Mouse (Mus musculus): ENCODE results near the gene Asb8. TPM values are rescaled to one million over a fixed set of nuclear protein-coding genes. Genes with fewer than 3 reads are reported as not detected.

Asb8 gene
- polyA plus RNA-seq, 1 experiment: 4.3 TPM

GRCm38 (mm10) chr15:98173821-98174220, 8.4 kb upstream of the Asb8 start:
- Histone ChIP-seq H3K9me3 (no peaks in the 10 kb centered on the region), H3K27me3 (replicated peaks) (peaks cover 60% of the 10 kb centered on the region), H3K4me1 (peaks cover 5% of the 10 kb centered on the region; the same call in 1 of the 2 replicates), H3K36me3 (replicated peaks; ENCODE audit: low read length) (no peaks in the 10 kb centered on the region), H3K4me3 (replicated peaks) (no peak overlapping the region)
- no peak for TF ChIP-seq FLI1 (IDR thresholded peaks at IDR 0.05; ENCODE audit: low read length)
- no peak for TF ChIP-seq GATA1 (IDR thresholded peaks at IDR 0.05; ENCODE audit: borderline replicate concordance, low read length)

GRCm38 (mm10) chr15:98172113-98172512, 6.7 kb upstream of the Asb8 start:
- H3K27me3 ChIP-seq (replicated peaks): peaks cover 72% of the 10 kb centered on the region
- no peak for TF ChIP-seq GATA1 (IDR thresholded peaks at IDR 0.05; ENCODE audit: borderline replicate concordance, low read length)
- no peak for TF ChIP-seq FLI1 (IDR thresholded peaks at IDR 0.05; ENCODE audit: low read length)
- H3K9me3 ChIP-seq: no peaks in the 10 kb centered on the region

DNA sequence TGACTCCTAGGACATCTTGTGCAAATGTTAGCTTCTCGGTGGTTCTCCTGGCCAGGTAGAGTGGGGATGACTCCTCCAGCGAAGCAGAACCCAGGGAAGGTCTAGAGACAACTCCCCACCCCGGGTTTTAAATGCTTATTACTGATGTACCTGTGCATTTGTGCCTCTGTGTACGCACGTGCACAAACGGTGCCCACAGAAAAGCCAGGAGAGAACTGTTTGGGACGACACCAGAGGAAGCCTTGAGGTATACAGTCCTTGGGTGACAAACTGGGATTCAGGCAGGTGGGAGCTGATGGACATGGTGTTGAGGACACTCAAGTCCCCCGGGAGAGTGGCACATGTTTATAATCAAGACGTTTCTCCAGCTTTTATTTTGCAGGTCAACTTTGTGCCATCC, 5.5 kb upstream of the Asb8 start:
- peaks cover 78% of the 10 kb centered on the region for H3K27me3 ChIP-seq (replicated peaks)
- TF ChIP-seq GATA1 (IDR thresholded peaks at IDR 0.05; ENCODE audit: borderline replicate concordance, low read length) (no peak), FLI1 (IDR thresholded peaks at IDR 0.05; ENCODE audit: low read length) (no peak)

More at GRCm38 (mm10) chr15:98172113-98172512, 6.7 kb upstream of the Asb8 start:
- H3K36me3 ChIP-seq (replicated peaks; ENCODE audit: low read length): no peaks in the 10 kb centered on the region
- peaks cover 22% of the 10 kb centered on the region for H3K4me1 ChIP-seq
- no peak overlapping the region for H3K4me3 ChIP-seq (replicated peaks)

GRCm38 (mm10) chr15:98170365-98170764, 4.9 kb upstream of the Asb8 start:
- TF ChIP-seq FLI1 (IDR thresholded peaks at IDR 0.05; ENCODE audit: low read length) (no peak), GATA1 (IDR thresholded peaks at IDR 0.05; ENCODE audit: borderline replicate concordance, low read length) (no peak)
- H3K4me3 ChIP-seq (replicated peaks): no peak overlapping the region
- peaks cover 22% of the 10 kb centered on the region for H3K4me1 ChIP-seq
- H3K27me3 ChIP-seq (replicated peaks): peaks cover 82% of the 10 kb centered on the region
- no peaks in the 10 kb centered on the region for H3K9me3 ChIP-seq
- H3K36me3 ChIP-seq (replicated peaks; ENCODE audit: low read length): no peaks in the 10 kb centered on the region

More for the DNA sequence above, 5.5 kb upstream of the Asb8 start:
- Histone ChIP-seq H3K4me3 (replicated peaks) (no peak overlapping the region), H3K9me3 (no peaks in the 10 kb centered on the region), H3K4me1 (peaks cover 22% of the 10 kb centered on the region), H3K36me3 (replicated peaks; ENCODE audit: low read length) (no peaks in the 10 kb centered on the region)

DNA sequence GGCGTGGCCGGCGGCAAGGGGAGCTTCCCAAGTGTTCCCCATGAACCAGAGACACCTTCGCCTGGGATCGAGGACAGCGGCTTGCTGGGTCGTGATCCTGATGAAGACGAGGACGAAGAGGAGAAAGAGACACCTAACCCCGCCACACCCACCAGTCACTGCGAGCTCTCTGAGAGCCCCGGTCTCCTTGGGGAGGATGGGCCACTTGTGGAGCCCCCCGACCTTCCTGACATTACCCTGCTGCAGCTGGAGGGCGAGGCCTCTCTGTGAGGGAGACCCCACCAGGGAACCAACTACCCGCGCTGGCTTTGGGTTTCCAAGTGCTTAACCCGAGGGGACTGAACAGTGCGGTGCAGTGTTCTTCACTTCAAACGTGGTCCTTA, 3.2 kb upstream of the Asb8 start:
- Histone ChIP-seq H3K9me3 (no peaks in the 10 kb centered on the region), H3K27me3 (replicated peaks) (peaks cover 95% of the 10 kb centered on the region), H3K36me3 (replicated peaks; ENCODE audit: low read length) (no peaks in the 10 kb centered on the region), H3K4me1 (peaks cover 22% of the 10 kb centered on the region), H3K4me3 (replicated peaks) (peak overlapping the region; percentile 76)
- TF ChIP-seq FLI1 (IDR thresholded peaks at IDR 0.05; ENCODE audit: low read length) (no peak), GATA1 (IDR thresholded peaks at IDR 0.05; ENCODE audit: borderline replicate concordance, low read length) (no peak)

- TF ChIP-seq GATA1 (IDR thresholded peaks at IDR 0.05; ENCODE audit: borderline replicate concordance, low read length) (no peak), FLI1 (IDR thresholded peaks at IDR 0.05; ENCODE audit: low read length) (no peak)
- Histone ChIP-seq H3K36me3 (replicated peaks; ENCODE audit: low read length) (no peaks in the 10 kb centered on the region), H3K27me3 (replicated peaks) (peaks cover 92% of the 10 kb centered on the region), H3K4me1 (peaks cover 22% of the 10 kb centered on the region), H3K9me3 (no peaks in the 10 kb centered on the region), H3K4me3 (replicated peaks) (peak overlapping the region; percentile 86)
Observed at GRCm38 (mm10) chr15:98167645-98168621, 2.5 kb upstream of the Asb8 start.

DNA sequence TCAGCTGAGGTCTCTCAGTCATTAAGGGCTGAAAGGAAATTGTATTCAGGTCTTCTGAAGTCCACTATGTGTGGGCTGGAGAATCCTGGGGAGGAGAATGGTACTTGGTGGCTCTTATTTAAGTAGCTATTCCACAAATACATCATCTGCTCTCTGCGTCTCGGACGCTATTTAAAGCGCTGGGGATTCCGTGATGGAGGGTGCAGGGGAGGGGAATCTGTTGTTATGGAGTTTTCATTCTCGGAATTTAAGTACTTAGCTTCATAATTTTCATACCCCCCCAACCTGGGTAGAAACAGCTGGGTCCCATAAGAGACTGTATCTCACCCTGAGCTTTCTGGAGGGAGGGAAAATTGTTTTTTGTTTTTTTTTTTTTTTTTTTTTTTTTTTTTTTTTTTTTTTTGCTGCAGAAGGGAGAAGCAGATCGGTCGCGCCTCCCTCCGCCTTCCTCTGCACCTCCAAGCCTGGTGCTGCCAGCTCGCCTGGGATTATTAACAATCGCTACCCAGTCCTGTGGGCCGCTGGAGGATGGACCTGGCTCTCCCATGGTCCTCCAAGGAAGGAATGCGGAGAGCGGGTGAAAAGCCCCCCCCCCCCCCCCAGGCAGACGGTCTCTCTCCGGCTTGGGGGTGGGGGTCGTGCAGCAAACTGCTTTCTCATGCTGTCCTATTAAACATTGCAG, 1.7 kb upstream of the Asb8 start, which contains the start of gene Ccdc184:
Ccdc184 (plus strand) TSS at position 196 of the 682 bp plus-strand sequence.
- peaks cover 89% of the 10 kb centered on the region for H3K27me3 ChIP-seq (replicated peaks)
- peaks cover 22% of the 10 kb centered on the region for H3K4me1 ChIP-seq
- H3K4me3 ChIP-seq (replicated peaks): peak within 1 kb of the TSS; percentile 86
- TF ChIP-seq GATA1 (IDR thresholded peaks at IDR 0.05; ENCODE audit: borderline replicate concordance, low read length): no peak
- TF ChIP-seq FLI1 (IDR thresholded peaks at IDR 0.05; ENCODE audit: low read length): no peak
- H3K9me3 ChIP-seq: no peaks in the 10 kb centered on the region
- no peaks in the 10 kb centered on the region for H3K36me3 ChIP-seq (replicated peaks; ENCODE audit: low read length)

DNA sequence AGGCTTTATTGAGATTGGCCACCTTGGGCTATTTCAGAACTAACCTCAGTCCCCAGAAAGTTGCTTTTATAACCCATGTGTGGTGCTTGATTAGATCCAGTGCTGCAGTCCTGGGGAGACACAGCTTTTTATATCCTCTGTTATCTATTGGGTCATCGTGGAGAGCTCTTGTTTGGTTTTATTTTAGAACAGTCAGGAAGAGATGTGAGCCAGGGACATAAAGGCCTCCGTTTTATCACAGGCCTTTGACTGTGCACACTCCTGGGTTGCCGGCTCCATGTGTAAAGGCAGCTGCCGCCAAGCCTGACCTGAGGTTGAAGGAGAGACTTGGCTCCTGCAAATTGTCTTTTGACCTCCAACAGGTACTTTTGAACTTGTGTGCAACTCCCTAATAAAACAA, 2.9 kb downstream of the Asb8 start:
- H3K27me3 ChIP-seq (replicated peaks): peaks cover 62% of the 10 kb centered on the region
- H3K9me3 ChIP-seq: no peaks in the 10 kb centered on the region

DNA sequence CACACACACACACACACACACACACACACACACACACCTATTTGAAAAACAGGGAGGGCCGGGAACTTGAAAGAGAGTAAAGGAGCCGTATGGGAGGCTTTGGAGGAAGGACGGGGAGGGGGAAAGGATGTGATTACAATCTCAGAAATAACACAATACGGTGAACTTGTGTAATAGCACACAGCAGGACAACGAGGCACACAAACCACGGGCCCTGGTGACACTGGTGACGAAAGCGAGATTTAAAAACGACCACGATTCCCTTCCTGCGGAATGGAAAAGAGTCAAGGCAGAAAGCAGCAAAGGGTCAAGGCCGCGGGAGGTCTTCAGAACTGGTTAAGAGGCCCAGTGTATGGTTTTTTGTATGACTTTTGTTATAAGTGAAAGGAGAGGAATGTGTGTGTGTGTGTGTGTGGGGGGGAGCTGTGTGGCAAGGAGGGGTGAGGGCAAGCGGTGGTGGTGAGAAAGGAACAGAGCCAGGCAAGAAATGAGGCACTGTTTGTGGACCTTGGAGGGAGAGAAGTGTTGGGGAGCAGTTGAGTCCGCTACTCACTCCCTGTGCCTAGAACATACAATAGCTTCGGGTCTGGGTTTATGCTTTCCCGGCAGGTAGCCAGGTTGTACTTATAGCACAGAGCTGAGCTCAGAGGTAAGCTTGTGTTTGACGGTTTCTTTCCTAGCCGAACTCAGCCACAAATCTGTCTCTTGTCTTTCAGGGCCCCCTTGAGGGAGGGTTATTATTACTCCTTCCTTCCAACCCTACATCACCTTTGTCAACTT, 4.2 kb downstream of the Asb8 start:
- Histone ChIP-seq H3K4me3 (replicated peaks) (no peak overlapping the region), H3K27me3 (replicated peaks) (peaks cover 52% of the 10 kb centered on the region), H3K36me3 (replicated peaks; ENCODE audit: low read length) (no peaks in the 10 kb centered on the region), H3K4me1 (0 out of 2 replicates have a peak, but pooled peaks cover 5% of the 10 kb centered on the region), H3K9me3 (no peaks in the 10 kb centered on the region)
- no peak for TF ChIP-seq FLI1 (IDR thresholded peaks at IDR 0.05; ENCODE audit: low read length)
- no peak for TF ChIP-seq GATA1 (IDR thresholded peaks at IDR 0.05; ENCODE audit: borderline replicate concordance, low read length)

More for the DNA sequence above, 2.9 kb downstream of the Asb8 start:
- Histone ChIP-seq H3K4me3 (replicated peaks) (no peak overlapping the region), H3K4me1 (peaks cover 5% of the 10 kb centered on the region), H3K36me3 (replicated peaks; ENCODE audit: low read length) (no peaks in the 10 kb centered on the region)
- TF ChIP-seq GATA1 (IDR thresholded peaks at IDR 0.05; ENCODE audit: borderline replicate concordance, low read length) (no peak), FLI1 (IDR thresholded peaks at IDR 0.05; ENCODE audit: low read length) (no peak)

All from megakaryocyte, embryonic 14.5 days (primary cell).